Mouse (Mus musculus): ENCODE data around the gene Phactr1.

DNA sequence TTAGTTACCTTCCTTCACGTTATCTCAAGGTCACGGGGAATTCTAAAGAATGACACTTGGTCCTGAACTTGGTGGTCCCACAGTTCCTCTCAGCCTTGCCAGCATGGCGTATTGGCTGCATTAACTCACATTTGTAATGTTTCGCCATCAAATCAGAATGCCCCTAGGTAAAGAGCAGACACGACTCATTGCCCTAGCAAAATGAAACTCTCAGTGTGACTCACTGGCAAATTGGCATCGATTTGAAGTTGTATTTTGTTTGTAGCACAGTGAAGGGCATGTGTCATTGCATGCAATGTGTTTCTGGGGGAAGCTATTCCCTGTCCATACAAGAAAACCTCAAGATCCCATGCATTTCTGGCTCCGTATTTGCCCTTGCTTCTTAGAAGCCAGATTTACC is 404.8 kb downstream of the Phactr1 start:
- TF ChIP-seq GATA1 (IDR thresholded peaks at IDR 0.05; ENCODE audit: borderline replicate concordance, low read length) (no peak), TAL1 (conservative IDR thresholded peaks at IDR 0.05; ENCODE audit: low read depth, low read length) (no peak), CTCF (IDR thresholded peaks at IDR 0.05; ENCODE audit: low read depth, low read length) (no peak), GATA2 (IDR thresholded peaks at IDR 0.05; ENCODE audit: borderline replicate concordance, low read depth, low read length) (no peak)
